Mouse (Mus musculus) lung, postnatal 0 days (tissue): ENCODE measurements around the gene Sec1. TPM values are rescaled to one million over a fixed set of nuclear protein-coding genes. Genes with fewer than 3 reads are reported as not detected.
A peak's percentile ranks its signal among the peaks of the same experiment; 100 is the strongest.

Experiments
- ATAC-seq: fragments of 200-750 bp; cut with Nextera tagmentation; 2 replicates; pipeline ENCODE4 v1.8.0; 2017; ENCODE audit warnings: moderate library complexity
- DNase-seq: peaks from one replicate; pipeline ENCODE4 v3.0.0-alpha.2; 2016; ENCODE audit warnings: low spot score
- H3K27ac ChIP-seq: fragments of 300-500 bp; sonication (generic); 2 replicates; pipeline ENCODE4 v1.5.1; 2014; ENCODE audit warnings: antibody characterized with exemption, mild to moderate bottlenecking, low read length, mixed read lengths
- H3K27me3 ChIP-seq: fragments of 300-500 bp; sonication (generic); replicated peaks from 2 replicates; pipeline ENCODE4 v1.6.1; 2014; ENCODE audit warnings: low read length, mixed read lengths; ENCODE audit not compliant: insufficient read depth
- H3K36me3 ChIP-seq: fragments of 300-500 bp; sonication (generic); 2 replicates; pipeline ENCODE4 v1.6.1; 2014; ENCODE audit warnings: low read length, mixed read lengths; ENCODE audit not compliant: insufficient read depth
- H3K4me1 ChIP-seq: fragments of 300-500 bp; sonication (generic); 2 replicates; pipeline ENCODE4 v1.6.1; 2014; ENCODE audit warnings: antibody characterized with exemption, low read depth, low read length, mixed read lengths; ENCODE audit not compliant: insufficient read depth
- H3K4me2 ChIP-seq: fragments of 300-500 bp; sonication (generic); replicated peaks from 2 replicates; pipeline ENCODE4 v1.6.1; 2014; ENCODE audit warnings: low read depth, mild to moderate bottlenecking, low read length, moderate library complexity, mixed read lengths
- H3K4me3 ChIP-seq: fragments of 300-500 bp; sonication (generic); 2 replicates; pipeline ENCODE4 v1.5.1; 2014; ENCODE audit warnings: low read depth, low read length
- H3K9ac ChIP-seq: fragments of 300-500 bp; sonication (generic); replicated peaks from 2 replicates; pipeline ENCODE4 v1.6.1; 2014; ENCODE audit warnings: low read depth, mild to moderate bottlenecking
- H3K9me3 ChIP-seq: fragments of 300-500 bp; sonication (generic); 2 replicates; pipeline ENCODE4 v1.6.1; 2016; ENCODE audit warnings: low read length, mixed read lengths
- CTCF ChIP-seq: IDR thresholded peaks from 2 replicates; pipeline ENCODE4 v1.5.1; 2016; ENCODE audit warnings: antibody characterized with exemption, mild to moderate bottlenecking
- EP300 ChIP-seq: IDR thresholded peaks from 2 replicates; pipeline ENCODE4 v1.6.1; 2016; ENCODE audit warnings: antibody characterized with exemption, mild to moderate bottlenecking, control low read depth
- WGBS: fragments of 180-500 bp; shearing (Covaris S2); extraction: QIAGEN DNeasy Blood & Tissue Kit; methylation state at CpG from one replicate; pipeline ENCODE4 v1.1.7; 2014; 5-methylcytosine and 5-hydroxymethylcytosine counted together
- polyA plus RNA-seq: library from polyadenylated mRNA; unstranded; fragments of >200 nt; fragmentation: Nextera tagmentation; extraction: Ambion mirVana; gene quantifications from 2 replicates; pipeline ENCODE4 v1.2.1, GENCODE M21; 2015

Gene Sec1
- polyA plus RNA-seq, 1 experiment from 2014 or later, result 2.0 TPM

GRCm38 (mm10) chr7:45708221-45708761 is 14.1 kb upstream of the Sec1 start:
- H3K4me3 ChIP-seq, result no peak overlapping the region
- DNase-seq (peak; percentile 34), ATAC-seq (no peak)
- no peaks in the 10 kb centered on the region for H3K9me3 ChIP-seq
- H3K27ac ChIP-seq, result peak overlapping the region; percentile 85; the same call in 1 of the 2 replicates
- H3K9ac ChIP-seq, result no peak overlapping the region
- peak overlapping the region; percentile 95 for H3K4me2 ChIP-seq
- H3K36me3 ChIP-seq, result peaks cover 15% of the 10 kb centered on the region
- peaks cover 33% of the 10 kb centered on the region for H3K4me1 ChIP-seq
- H3K27me3 ChIP-seq, result no peaks in the 10 kb centered on the region
- WGBS, result 28% methylated on average over 13 of the region's 13 CpGs
- TF ChIP-seq EP300, result no peak
- TF ChIP-seq CTCF, result no peak

DNA sequence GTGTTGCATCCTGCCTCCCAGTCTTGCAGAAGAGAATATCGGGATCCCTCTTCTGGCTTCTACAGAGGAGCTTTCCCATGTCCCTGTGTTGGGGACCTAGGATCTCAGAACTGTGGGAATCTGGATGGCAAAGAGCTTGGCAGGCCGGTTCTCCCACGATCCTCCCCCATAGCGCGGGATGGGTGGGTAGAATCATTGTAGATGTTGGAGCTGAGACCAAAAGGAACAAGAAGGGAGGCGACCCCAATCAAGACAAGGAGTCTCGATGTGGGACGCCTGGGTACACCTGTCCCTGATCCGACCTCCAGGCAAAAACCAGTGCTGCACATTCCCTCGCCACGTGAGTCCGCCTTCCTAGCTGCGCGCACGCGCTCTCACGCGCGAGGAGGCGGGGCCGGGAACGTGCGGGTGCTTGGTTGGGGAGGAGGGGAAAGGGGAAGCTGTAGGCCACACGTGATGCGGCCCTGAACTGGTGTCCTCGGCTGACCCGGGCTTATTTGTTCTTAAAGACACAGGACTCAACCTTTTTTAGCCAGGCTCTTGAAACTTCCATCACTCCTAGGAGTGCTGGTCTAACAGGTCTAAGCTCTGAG is 13.3 kb upstream of the Sec1 start:
- ATAC-seq (peak; percentile 60), DNase-seq (peak; percentile 97)
- no peaks in the 10 kb centered on the region for H3K27me3 ChIP-seq
- peak overlapping the region; percentile 95 for H3K4me2 ChIP-seq
- H3K4me1 ChIP-seq, result peaks cover 33% of the 10 kb centered on the region
- peaks cover 8% of the 10 kb centered on the region for H3K36me3 ChIP-seq
- H3K9ac ChIP-seq, result peak overlapping the region; percentile 42; the same call in 1 of the 2 replicates
- H3K27ac ChIP-seq, result peak overlapping the region; percentile 85
- no peaks in the 10 kb centered on the region for H3K9me3 ChIP-seq
- peak overlapping the region; percentile 51 for H3K4me3 ChIP-seq
- WGBS, result under 1% methylated on average over 27 of the region's 27 CpGs
- TF ChIP-seq EP300, result no peak; the same call in 1 of the 2 replicates
- no peak for TF ChIP-seq CTCF

DNA sequence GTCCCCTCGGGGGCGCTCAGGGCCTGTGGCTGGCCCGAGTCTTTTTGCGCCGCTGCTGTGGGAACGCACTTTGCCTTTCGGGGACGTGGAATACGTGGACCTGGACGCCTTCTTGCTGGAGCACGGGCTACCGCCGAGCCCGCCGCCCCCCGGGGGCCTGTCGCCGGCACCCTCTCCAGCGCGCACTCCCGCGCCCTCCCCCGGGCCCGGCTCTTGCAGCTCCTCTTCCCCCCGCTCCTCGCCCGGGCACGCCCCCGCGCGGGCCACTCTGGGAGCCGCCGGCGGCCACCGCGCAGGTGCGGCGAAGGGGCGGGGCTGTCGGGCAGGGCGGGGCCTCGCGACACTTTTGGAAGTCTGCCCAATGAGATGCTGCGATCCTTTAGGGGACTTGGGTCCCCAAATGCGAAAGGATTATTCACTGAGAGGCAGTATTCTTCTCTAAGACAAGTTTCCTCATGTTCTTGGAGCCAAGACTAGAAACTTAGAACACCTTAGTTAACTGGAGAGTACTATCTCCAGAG is 12.6 kb upstream of the Sec1 start:
- TF ChIP-seq CTCF (peak; percentile 13; the same call in 1 of the 2 replicates), EP300 (no peak)
- ATAC-seq (peak; percentile 14), DNase-seq (peak; percentile 87)
- H3K9me3 ChIP-seq, result no peaks in the 10 kb centered on the region
- under 1% methylated on average over 37 of the region's 45 CpGs for WGBS
- peak overlapping the region; percentile 85 for H3K27ac ChIP-seq
- H3K9ac ChIP-seq, result peak overlapping the region; percentile 70
- H3K27me3 ChIP-seq, result no peaks in the 10 kb centered on the region
- H3K4me3 ChIP-seq, result peak overlapping the region; percentile 51
- peaks cover 33% of the 10 kb centered on the region for H3K4me1 ChIP-seq
- H3K4me2 ChIP-seq, result peak overlapping the region; percentile 95
- H3K36me3 ChIP-seq, result peaks cover 8% of the 10 kb centered on the region

DNA sequence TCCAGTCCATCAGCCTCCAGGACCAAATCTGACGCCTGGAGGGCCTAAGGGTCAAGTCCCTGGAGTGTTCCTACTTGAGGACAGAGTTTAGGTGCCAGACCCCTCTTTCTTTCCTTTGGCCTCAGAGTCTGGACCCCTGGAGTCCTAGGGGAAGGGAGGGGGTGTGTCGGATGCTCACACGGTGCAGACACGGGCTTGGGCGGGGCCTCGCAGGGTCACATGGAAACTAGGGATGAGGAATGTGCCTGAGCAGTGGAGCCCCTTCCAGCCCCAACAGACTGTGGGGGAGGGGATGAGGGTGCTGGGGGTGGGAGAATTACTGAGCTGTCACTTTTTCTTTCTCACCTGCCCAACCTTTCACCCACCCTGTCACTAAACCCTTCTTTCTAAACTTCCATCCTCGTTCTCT is 11.7 kb upstream of the Sec1 start:
- Histone ChIP-seq H3K4me2 (peak overlapping the region; percentile 95), H3K36me3 (peaks cover 7% of the 10 kb centered on the region; the same call in 1 of the 2 replicates), H3K4me3 (peak overlapping the region; percentile 51), H3K4me1 (peaks cover 33% of the 10 kb centered on the region), H3K27me3 (no peaks in the 10 kb centered on the region), H3K9me3 (no peaks in the 10 kb centered on the region), H3K27ac (peak overlapping the region; percentile 85), H3K9ac (peak overlapping the region; percentile 70)
- TF ChIP-seq CTCF, result no peak
- TF ChIP-seq EP300, result no peak
- 7% methylated on average over 7 of the region's 7 CpGs for WGBS
- no peak for ATAC-seq
- peak; percentile 70 for DNase-seq

GRCm38 (mm10) chr7:45705443-45705864 is 11.3 kb upstream of the Sec1 start:
- under 1% methylated on average over 21 of the region's 21 CpGs for WGBS
- peak overlapping the region; percentile 51 for H3K4me3 ChIP-seq
- 0 out of 2 replicates have a peak, but pooled peaks cover 3% of the 10 kb centered on the region for H3K36me3 ChIP-seq
- ATAC-seq, result no peak; the same call in 1 of the 2 replicates
- DNase-seq, result no peak
- peaks cover 1% of the 10 kb centered on the region; the same call in 1 of the 2 replicates for H3K27me3 ChIP-seq
- peak overlapping the region; percentile 39; the same call in 1 of the 2 replicates for H3K9ac ChIP-seq
- H3K27ac ChIP-seq, result peak overlapping the region; percentile 70
- H3K9me3 ChIP-seq, result no peaks in the 10 kb centered on the region
- H3K4me1 ChIP-seq, result peaks cover 36% of the 10 kb centered on the region
- peak overlapping the region; percentile 95 for H3K4me2 ChIP-seq
- peak; percentile 24; the same call in 1 of the 2 replicates for TF ChIP-seq CTCF
- no peak for TF ChIP-seq EP300

- Histone ChIP-seq H3K27me3 (peaks cover 7% of the 10 kb centered on the region; the same call in 1 of the 2 replicates), H3K27ac (peak within 1 kb of the TSS; percentile 81), H3K4me3 (peak within 1 kb of the TSS; percentile 51), H3K36me3 (no peaks in the 10 kb centered on the region), H3K9ac (peak within 1 kb of the TSS; percentile 39; the same call in 1 of the 2 replicates), H3K4me2 (peak within 1 kb of the TSS; percentile 95), H3K9me3 (no peaks in the 10 kb centered on the region), H3K4me1 (peaks cover 40% of the 10 kb centered on the region)
- peak; percentile 52; the same call in 1 of the 2 replicates for TF ChIP-seq EP300
- TF ChIP-seq CTCF, result no peak
- WGBS, result under 1% methylated on average over 35 of the region's 36 CpGs
- peak; percentile 89 for ATAC-seq
- DNase-seq, result peak; percentile 99
These were observed 10.7 kb upstream of the Sec1 start, which contains the start of gene Dbp for GRCm38 (mm10) chr7:45704730-45705442. Gene Dbp (plus strand): TSS chr7:45705088.
